Mouse (Mus musculus) liver, adult (tissue): ENCODE data around the gene Lmod3.

ENCODE experiments used
- GATA4 ChIP-seq: IDR thresholded peaks from 2 replicates; pipeline ENCODE4 v1.6.1; 2014; ENCODE audit warnings: mild to moderate bottlenecking, low read length; ENCODE audit not compliant: insufficient replicate concordance

Lmod3 gene

GRCm38 (mm10) chr6:97288047-97288855 is 35.7 kb upstream of the Lmod3 start:
- no peak for TF ChIP-seq GATA4

DNA sequence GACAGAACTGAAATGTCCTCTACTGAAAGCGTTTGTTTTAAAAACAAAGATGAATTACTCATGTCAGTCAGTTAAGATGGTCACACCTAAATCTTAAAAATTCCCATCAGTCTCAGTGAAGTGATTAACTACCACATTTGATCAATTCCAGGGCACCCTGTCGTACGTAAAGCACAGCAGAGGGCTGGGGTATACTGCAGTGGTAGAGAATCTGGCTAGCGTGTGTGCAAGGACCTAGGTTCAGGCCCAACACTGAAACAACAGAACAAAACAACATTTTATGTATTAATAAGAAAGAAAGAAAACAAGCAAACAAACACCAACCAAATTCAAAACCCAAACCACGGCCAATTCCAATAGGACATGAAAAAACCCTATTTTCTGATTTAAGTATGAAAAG is 33.8 kb upstream of the Lmod3 start:
- TF ChIP-seq GATA4: no peak

- TF ChIP-seq GATA4: no peak
Observed at GRCm38 (mm10) chr6:97283676-97284075, 31.1 kb upstream of the Lmod3 start.

DNA sequence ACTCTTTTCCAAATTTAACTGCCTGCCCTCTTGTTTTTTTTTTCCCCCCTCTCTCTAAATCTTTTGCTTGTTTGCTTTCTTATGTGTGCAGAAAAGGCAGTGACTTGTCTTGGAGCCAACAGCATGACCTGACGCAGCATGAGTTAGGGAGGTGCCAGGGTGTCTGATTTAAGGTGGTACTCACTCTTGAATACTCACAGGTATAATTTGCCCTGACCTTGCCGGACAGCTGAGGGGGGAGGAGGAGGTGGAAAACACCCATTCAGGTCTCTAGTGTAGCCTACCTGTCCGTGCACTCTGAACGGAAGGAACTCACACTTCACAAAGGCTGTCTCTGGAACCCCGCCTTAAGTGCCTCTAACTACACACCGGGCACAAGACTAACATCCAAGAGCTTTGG is 26.3 kb upstream of the Lmod3 start:
- no peak for TF ChIP-seq GATA4

DNA sequence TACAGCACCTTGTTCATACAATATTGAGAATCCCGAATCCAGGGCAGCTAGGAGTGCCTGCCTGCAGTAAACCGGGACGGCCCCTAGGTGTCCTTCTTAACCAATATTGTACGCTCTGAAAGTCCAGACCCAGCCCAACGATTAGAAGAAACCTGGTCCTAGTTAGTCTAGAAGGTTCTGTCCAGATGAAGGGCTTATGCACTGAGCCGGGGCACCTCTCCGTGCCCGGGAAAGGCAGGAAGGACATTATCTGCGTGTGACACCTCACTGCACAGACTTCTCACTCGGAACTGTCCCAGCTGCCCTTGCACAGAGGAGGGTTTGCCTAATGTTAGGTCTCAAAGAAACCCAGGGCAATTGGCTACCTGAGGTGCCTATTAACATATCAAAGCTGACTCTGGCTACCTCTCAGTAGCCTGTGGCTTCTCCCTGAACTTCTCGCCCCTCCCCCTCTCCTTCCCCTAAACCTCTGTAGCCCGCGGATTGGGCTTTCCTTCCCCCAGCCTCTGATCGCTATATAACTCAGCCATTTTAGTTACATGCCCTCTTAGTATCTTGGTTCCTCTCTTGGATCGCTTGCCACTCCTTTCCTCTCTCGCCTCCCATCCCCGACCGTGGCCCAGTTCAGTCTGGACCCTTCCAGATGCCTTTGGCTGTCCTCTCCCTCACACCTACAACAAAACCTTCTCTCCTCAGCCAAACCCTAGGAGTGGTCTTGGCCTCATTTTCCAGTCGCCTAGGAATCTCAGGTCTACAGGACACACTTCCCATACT is 25.6 kb upstream of the Lmod3 start:
- TF ChIP-seq GATA4: no peak

DNA sequence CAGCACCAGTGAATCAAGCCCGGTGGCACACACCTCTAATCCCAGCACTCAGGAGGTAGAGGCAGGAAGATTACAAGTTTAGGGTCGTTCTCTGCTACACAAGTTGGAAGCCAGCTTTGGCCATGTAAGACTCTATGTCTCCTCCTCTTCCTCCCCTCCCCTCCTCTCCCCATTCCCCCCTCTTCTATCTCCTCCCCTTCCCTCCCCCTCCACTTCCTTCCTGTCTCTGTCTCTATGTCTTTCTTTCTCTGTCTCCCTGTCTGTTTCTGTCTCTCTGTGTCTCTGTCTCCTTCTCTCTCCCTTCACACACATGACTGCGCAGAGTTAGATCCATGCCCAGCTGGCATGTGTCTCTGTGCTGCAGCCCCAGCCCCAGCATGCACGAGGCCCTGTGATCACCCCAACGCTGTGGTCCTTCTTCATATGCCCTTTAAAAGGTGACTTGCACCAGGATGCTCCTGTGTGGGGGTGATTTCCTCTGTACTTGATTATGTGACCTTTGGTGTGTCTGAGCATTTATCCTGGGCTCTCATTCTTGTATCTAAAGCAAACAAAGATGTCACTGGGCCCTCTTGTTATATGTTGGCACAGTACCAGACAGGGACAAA is 24.4 kb upstream of the Lmod3 start:
- TF ChIP-seq GATA4: no peak

GRCm38 (mm10) chr6:97276366-97276765 is 23.8 kb upstream of the Lmod3 start:
- TF ChIP-seq GATA4: peak; percentile 55; the same call in 1 of the 2 replicates

GRCm38 (mm10) chr6:97275760-97276159 is 23.2 kb upstream of the Lmod3 start:
- no peak for TF ChIP-seq GATA4

- no peak for TF ChIP-seq GATA4
Observed at GRCm38 (mm10) chr6:97273777-97274176, 21.2 kb upstream of the Lmod3 start.

GRCm38 (mm10) chr6:97273058-97273710 is 20.6 kb upstream of the Lmod3 start:
- TF ChIP-seq GATA4: no peak

GRCm38 (mm10) chr6:97272349-97272748 is 19.8 kb upstream of the Lmod3 start:
- TF ChIP-seq GATA4: no peak

GRCm38 (mm10) chr6:97269596-97269995 is 17.0 kb upstream of the Lmod3 start:
- peak; percentile 76; the same call in 1 of the 2 replicates for TF ChIP-seq GATA4

DNA sequence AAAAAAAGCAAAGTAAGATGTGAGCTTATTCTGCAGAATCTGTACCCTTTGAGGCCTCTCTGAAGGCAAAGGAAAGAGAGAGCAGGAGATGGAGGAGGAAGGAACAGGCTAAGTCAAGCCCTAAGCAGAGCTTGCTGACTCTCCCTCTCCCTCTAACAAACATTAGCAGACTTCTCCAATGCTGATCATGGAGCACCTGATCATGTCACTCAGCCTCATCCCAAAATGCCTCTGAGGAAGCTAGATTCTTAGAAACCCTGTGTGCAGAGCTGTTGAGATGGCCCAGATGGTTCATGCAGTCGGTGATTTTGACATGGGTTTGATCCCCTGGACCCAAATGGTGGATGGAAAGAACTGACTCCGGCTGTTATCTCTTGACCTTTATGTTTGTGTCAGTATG is 14.6 kb upstream of the Lmod3 start:
- no peak for TF ChIP-seq GATA4

- no peak for TF ChIP-seq GATA4
Observed at GRCm38 (mm10) chr6:97266661-97267060, 14.1 kb upstream of the Lmod3 start.

DNA sequence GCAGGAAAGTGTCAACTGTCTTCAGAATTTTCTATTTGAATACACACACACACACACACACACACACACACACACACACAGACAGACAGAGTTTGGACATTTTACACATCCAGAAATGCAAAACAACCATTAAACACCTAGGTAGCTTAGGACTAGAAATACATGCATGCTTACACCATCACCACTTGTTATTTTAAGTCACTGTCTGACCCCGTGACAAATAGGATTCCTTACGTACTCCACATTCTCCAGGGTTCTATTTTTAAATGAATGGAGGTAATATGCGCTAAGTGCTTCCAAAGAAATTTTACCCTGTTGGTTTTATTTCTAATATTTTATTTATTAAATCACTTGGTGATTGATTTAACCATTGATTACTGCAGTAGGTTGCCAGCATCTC is 13.1 kb upstream of the Lmod3 start:
- TF ChIP-seq GATA4: no peak

DNA sequence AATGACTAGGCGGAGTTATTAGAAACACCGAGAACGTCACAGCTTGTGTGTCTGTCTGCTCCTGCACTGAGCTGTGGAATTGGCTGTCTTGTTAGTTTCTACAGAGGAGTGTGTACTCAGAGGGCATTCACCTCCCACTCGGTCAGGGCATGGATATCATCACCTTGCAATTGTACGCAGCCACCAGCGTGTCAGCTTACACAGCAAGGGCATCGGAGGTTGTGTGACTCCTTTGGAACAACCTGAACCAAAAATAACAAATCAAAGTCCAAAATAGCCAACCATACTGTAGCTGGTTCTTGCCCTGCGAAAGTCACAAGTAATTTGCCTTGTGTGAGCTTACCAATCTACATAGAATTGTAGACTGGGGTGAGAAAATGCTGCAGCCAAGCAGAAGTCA is 12.7 kb upstream of the Lmod3 start:
- TF ChIP-seq GATA4: no peak

DNA sequence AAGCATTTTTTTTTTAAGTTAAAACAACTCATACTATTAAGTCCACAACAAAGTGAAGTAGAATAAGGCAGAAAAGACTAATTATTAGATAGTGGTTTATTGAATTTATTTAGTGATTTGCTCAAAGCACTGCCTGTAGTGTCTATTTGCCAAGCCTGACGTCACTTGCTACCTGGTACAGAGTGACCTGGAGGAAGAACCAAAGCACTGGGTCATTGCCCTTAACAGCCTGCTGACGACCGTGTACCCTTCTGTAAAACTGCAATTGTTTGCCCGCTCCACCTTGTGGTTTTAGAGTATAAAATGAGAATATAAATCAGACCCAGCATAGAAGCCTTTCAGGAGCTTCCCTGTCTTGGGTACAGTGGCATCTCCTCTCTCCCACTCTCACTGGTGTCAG is 9.7 kb upstream of the Lmod3 start:
- no peak for TF ChIP-seq GATA4
